Mouse (Mus musculus): ENCODE results near the gene Lrrc55. TPM values are rescaled to one million over a fixed set of nuclear protein-coding genes. Genes with fewer than 3 reads are reported as not detected.
A peak's percentile ranks its signal among the peaks of the same experiment; 100 is the strongest.

Gene Lrrc55
- polyA plus RNA-seq, 2 experiments from 2014 or later = not detected

- ATAC-seq = no peak
These were observed 65.8 kb downstream of the Lrrc55 start for GRCm38 (mm10) chr2:85131226-85131625.

- ATAC-seq = no peak
These were observed 67.5 kb downstream of the Lrrc55 start for GRCm38 (mm10) chr2:85129496-85129971.

GRCm38 (mm10) chr2:85123869-85124535, 73.0 kb downstream of the Lrrc55 start:
- ATAC-seq = peak; percentile 45

GRCm38 (mm10) chr2:85123187-85123868, 73.7 kb downstream of the Lrrc55 start:
- ATAC-seq = no peak

Other genes starting within 250 kb of the Lrrc55 start
- not detected for gene Prg2, start 216.7 kb downstream of the Lrrc55 start, polyA plus RNA-seq (2017; shearing (Covaris generic))
- not detected for gene Prg3, start 209.0 kb downstream of the Lrrc55 start, polyA plus RNA-seq (2017; shearing (Covaris generic))
- gene Ssrp1, start 160.0 kb downstream of the Lrrc55 start, polyA plus RNA-seq (2017; shearing (Covaris generic)) = 100 to 1,000 TPM; 147 to 202 TPM
- under 1 TPM in 1 of 2 experiments, not detected in 1; 0.46 TPM for gene P2rx3, start 159.7 kb downstream of the Lrrc55 start, polyA plus RNA-seq (2017; shearing (Covaris generic))
- 1 to 10 TPM; 3.8 to 5.6 TPM for gene Tnks1bp1, start 149.2 kb downstream of the Lrrc55 start, polyA plus RNA-seq (2017; shearing (Covaris generic))
- not detected for gene Aplnr, start 61.0 kb downstream of the Lrrc55 start, polyA plus RNA-seq (2017; shearing (Covaris generic))
- gene Olfr987, start 142.1 kb upstream of the Lrrc55 start, polyA plus RNA-seq (2017; shearing (Covaris generic)) = not detected
- not detected for gene Olfr988, start 166.0 kb upstream of the Lrrc55 start, polyA plus RNA-seq (2017; shearing (Covaris generic))
- gene Olfr992, start 212.3 kb upstream of the Lrrc55 start, polyA plus RNA-seq (2017; shearing (Covaris generic)) = not detected
- gene Olfr993, start 217.7 kb upstream of the Lrrc55 start, polyA plus RNA-seq (2017; shearing (Covaris generic)) = not detected
- gene Olfr994, start 239.3 kb upstream of the Lrrc55 start, polyA plus RNA-seq (2017; shearing (Covaris generic)) = not detected
- not detected for gene Olfr995, start 246.4 kb upstream of the Lrrc55 start, polyA plus RNA-seq (2017; shearing (Covaris generic))